ENCODE assay signal across 7 mouse cellular contexts in the genomic region with DNA sequence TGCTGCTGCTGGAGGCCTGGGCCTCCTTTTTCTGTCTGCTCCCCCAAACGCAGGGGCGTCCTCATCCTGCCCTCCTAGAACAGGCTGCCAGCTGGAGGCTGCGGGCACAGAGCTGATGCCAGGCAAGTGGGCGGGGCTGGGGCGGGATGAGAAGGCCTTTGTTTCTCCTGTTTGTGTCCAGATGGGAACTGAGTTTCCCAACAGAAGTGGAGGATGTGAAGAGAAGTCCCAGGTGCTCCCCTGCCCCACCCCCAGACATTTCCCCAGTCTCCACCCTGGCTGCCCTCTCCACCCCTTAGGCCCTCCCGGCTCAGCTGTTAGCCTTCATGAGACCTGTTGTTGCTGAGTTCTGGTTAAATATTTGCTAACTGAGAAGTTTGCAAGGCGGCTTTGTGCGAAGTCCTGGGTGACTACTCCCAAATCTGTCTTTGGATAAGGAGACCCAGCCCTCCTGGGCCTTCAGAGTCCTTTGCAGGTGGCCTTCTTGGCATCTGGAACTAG. TPM values are rescaled to one million over a fixed set of nuclear protein-coding genes. Genes with fewer than 3 reads are reported as not detected.
DNase-seq lines count a peak whose midpoint lies in the region; ATAC-seq and TF ChIP-seq lines count a peak whose summit lies in the region.

No protein-coding gene starts in this region.

- no peaks in the 10 kb centered on the region for H3K9me3 ChIP-seq in ES-Bruce4 (replicated peaks; ENCODE audit: control insufficient read depth, insufficient read depth, low read length, poor library complexity, severe bottlenecking)
- H3K9me3 ChIP-seq in intestine, embryonic 14.5 days (ENCODE audit: control insufficient read depth, low read length), result no peaks in the 10 kb centered on the region
- no peaks in the 10 kb centered on the region for H3K9me3 ChIP-seq in lung, embryonic 15.5 days

- H3K27me3 ChIP-seq in ES-Bruce4 (ENCODE audit: control insufficient read depth, insufficient read depth, low read length, poor library complexity, severe bottlenecking), result no peaks in the 10 kb centered on the region
- H3K27me3 ChIP-seq in intestine, embryonic 14.5 days (replicated peaks; ENCODE audit: control insufficient read depth, insufficient read depth, low read length), result no peaks in the 10 kb centered on the region
- H3K27me3 ChIP-seq in lung, embryonic 15.5 days, result no peaks in the 10 kb centered on the region

- no peak overlapping the region for H3K4me2 ChIP-seq in intestine, embryonic 14.5 days (ENCODE audit: low read length)
- H3K4me2 ChIP-seq in lung, embryonic 15.5 days, result peak overlapping the region; percentile 31

- 34% methylated on average over 6 of the region's 8 CpGs for WGBS in intestine, embryonic 14.5 days
- WGBS in lung, embryonic 15.5 days, result 40% methylated on average over 8 of the region's 8 CpGs

- TF ChIP-seq CTCF in ES-Bruce4 (IDR thresholded peaks at IDR 0.05; ENCODE audit: low read depth, low read length), result no peak

- 0 out of 2 replicates have a peak, but pooled peaks have one; percentile 44 for TF ChIP-seq EP300 in ES-Bruce4 (IDR thresholded peaks at IDR 0.05; ENCODE audit: insufficient read depth, low read depth, low read length)

- peak; percentile 80 for DNase-seq in 3134 (ENCODE audit: extremely low read depth, insufficient read length, low spot score)
- no peak for DNase-seq in intestine, embryonic 14.5 days (ENCODE audit: low spot score)
- no peak for DNase-seq in urinary bladder, postnatal 4 days (ENCODE audit: low spot score in 2 of 2)
- DNase-seq in gastrocnemius, postnatal 4 days (ENCODE audit: low spot score in 2 of 2), result no peak

- no peaks in the 10 kb centered on the region for H3K36me3 ChIP-seq in ES-Bruce4 (ENCODE audit: control insufficient read depth, insufficient read depth, low read length, poor library complexity, severe bottlenecking)
- 0 out of 2 replicates have a peak, but pooled peaks cover 6% of the 10 kb centered on the region for H3K36me3 ChIP-seq in intestine, embryonic 14.5 days (ENCODE audit: control insufficient read depth, insufficient read depth, low read length)
- peaks cover 11% of the 10 kb centered on the region; the same call in 1 of the 2 replicates for H3K36me3 ChIP-seq in lung, embryonic 15.5 days

- TF ChIP-seq POLR2A in ES-Bruce4 (IDR thresholded peaks at IDR 0.05; ENCODE audit: insufficient read depth, low read length), result no peak

- peak; percentile 54; the same call in 1 of the 2 replicates for ATAC-seq in intestine, embryonic 14.5 days (replicated peaks; ENCODE audit: low FRiP score, low TSS enrichment, low read depth)
- ATAC-seq in lung, embryonic 15.5 days (ENCODE audit: borderline replicate concordance, extremely low read depth, low FRiP score, low TSS enrichment), result peak; percentile 35; the same call in 1 of the 2 replicates
- ATAC-seq in granulocyte monocyte progenitor cell, adult 5-6 weeks (replicated peaks; ENCODE audit: poor library complexity, severe bottlenecking), result no peak

- peak overlapping the region; percentile 54; the same call in 1 of the 2 replicates for H3K27ac ChIP-seq in ES-Bruce4 (ENCODE audit: insufficient read depth, low read length)
- peak overlapping the region; percentile 28; the same call in 1 of the 2 replicates for H3K27ac ChIP-seq in intestine, embryonic 14.5 days (ENCODE audit: low read depth)
- peak overlapping the region; percentile 76 for H3K27ac ChIP-seq in lung, embryonic 15.5 days

- peaks cover 23% of the 10 kb centered on the region for H3K4me1 ChIP-seq in ES-Bruce4 (ENCODE audit: control insufficient read depth, insufficient read depth, low read length)
- H3K4me1 ChIP-seq in intestine, embryonic 14.5 days (replicated peaks; ENCODE audit: control insufficient read depth, insufficient read depth, low read length), result peaks cover 16% of the 10 kb centered on the region
- peaks cover 84% of the 10 kb centered on the region for H3K4me1 ChIP-seq in lung, embryonic 15.5 days

- no peak overlapping the region for H3K9ac ChIP-seq in ES-Bruce4 (ENCODE audit: low read depth, poor library complexity, severe bottlenecking)
- no peak overlapping the region for H3K9ac ChIP-seq in intestine, embryonic 14.5 days (ENCODE audit: low read length)
- no peak overlapping the region for H3K9ac ChIP-seq in lung, embryonic 15.5 days

- no peak overlapping the region for H3K4me3 ChIP-seq in ES-Bruce4 (ENCODE audit: low read depth, low read length)
- H3K4me3 ChIP-seq in intestine, embryonic 14.5 days (ENCODE audit: low read depth, low read length), result no peak overlapping the region
- H3K4me3 ChIP-seq in lung, embryonic 15.5 days, result no peak overlapping the region; the same call in 1 of the 2 replicates

RNA-seq across cellular contexts. Expression of a gene that starts 19.7 kb away (rescaled TPM):
- polyA plus RNA-seq in ES-Bruce4 (2011; ENCODE audit: insufficient read depth, insufficient read length, low read depth, missing spikeins), result 65.5 and 71.6 TPM in 2 replicates
- 22.3 and 25.2 TPM in 2 replicates for polyA plus RNA-seq in intestine, embryonic 14.5 days (2014; fragmentation: Nextera tagmentation; extraction: Ambion mirVana)
- 114 and 117 TPM in 2 replicates for polyA plus RNA-seq in lung, embryonic 15.5 days (2015; fragmentation: Nextera tagmentation; extraction: Ambion mirVana)
- total RNA-seq in granulocyte monocyte progenitor cell, adult 5-6 weeks (2014; fragmentation: Nextera tagmentation), result 7.9 and 20.5 TPM in 2 replicates
- 6.2 and 9.6 TPM in 2 replicates for total RNA-seq in granulocyte monocyte progenitor cell, adult 5-6 weeks (2017)
- 10 to 100 TPM; 26.8 to 27.5 TPM for total RNA-seq in gastrocnemius, postnatal 4 days (2021)

RNA-seq across cellular contexts. Expression of a gene that starts 48.6 kb away (rescaled TPM):
- 21.1 and 22.0 TPM in 2 replicates for polyA plus RNA-seq in ES-Bruce4 (2011; ENCODE audit: insufficient read depth, insufficient read length, low read depth, missing spikeins)
- 26.7 and 27.0 TPM in 2 replicates for polyA plus RNA-seq in intestine, embryonic 14.5 days (2014; fragmentation: Nextera tagmentation; extraction: Ambion mirVana)
- 21.0 and 22.3 TPM in 2 replicates for polyA plus RNA-seq in lung, embryonic 15.5 days (2015; fragmentation: Nextera tagmentation; extraction: Ambion mirVana)
- 3.5 and 6.3 TPM in 2 replicates for total RNA-seq in granulocyte monocyte progenitor cell, adult 5-6 weeks (2014; fragmentation: Nextera tagmentation)
- total RNA-seq in granulocyte monocyte progenitor cell, adult 5-6 weeks (2017), result 1.3 and 1.6 TPM in 2 replicates
- total RNA-seq in gastrocnemius, postnatal 4 days (2021), result 10 to 100 TPM; 16.3 to 16.9 TPM
